ENCODE assay signal across 20 mouse cellular contexts in the genomic region with DNA sequence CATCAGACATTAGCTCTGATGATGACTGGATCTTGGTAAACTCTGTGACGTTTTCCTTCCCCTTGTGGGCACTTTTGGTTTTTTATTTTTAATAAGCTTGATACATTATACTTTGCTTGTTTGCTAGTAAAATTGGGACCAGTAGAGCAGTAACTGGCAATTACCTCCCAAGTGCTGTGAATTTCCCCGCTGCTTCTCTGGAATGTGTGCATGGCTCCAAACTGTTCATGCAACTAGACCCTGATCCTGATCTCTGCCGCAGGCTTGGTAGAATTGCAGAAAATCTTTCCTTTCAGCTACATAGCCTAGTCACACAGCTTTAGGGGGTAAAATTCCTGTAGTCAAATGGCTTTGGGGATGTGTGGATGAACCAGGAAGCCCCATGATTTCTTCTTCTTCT. TPM values are rescaled to one million over a fixed set of nuclear protein-coding genes. Genes with fewer than 3 reads are reported as not detected.
"Had no signal": no experiment of that assay in that cellular context is flagged by ENCODE, and none has a peak within 500 bp of the region (broad histone marks: within the 10 kb centered on the region; RNA-seq: fewer than 3 reads in every experiment).

No protein-coding gene starts in this region.

- DNase-seq: lung, adult 2 months; lung, postnatal 14 days; lung, postnatal 36 days; right cerebral cortex, postnatal 14 days; thymus, adult 2 months; thymus, postnatal 25 days; thymus, postnatal 4 days had no signal

- H3K4me1 ChIP-seq: lung, embryonic 15.5 days; megakaryocyte, embryonic 14.5 days; midbrain, embryonic 13.5 days; midbrain, embryonic 15.5 days; stomach, embryonic 15.5 days had no signal

- H3K27me3 ChIP-seq: lung, embryonic 15.5 days; megakaryocyte, embryonic 14.5 days; midbrain, embryonic 13.5 days; midbrain, embryonic 15.5 days; neural tube, embryonic 12.5 days; stomach, embryonic 15.5 days had no signal

- H3K36me3 ChIP-seq: lung, embryonic 15.5 days; midbrain, embryonic 13.5 days; midbrain, embryonic 15.5 days; neural tube, embryonic 12.5 days; stomach, embryonic 15.5 days had no signal

- H3K27ac ChIP-seq: lung, embryonic 15.5 days; macrophage; midbrain, embryonic 13.5 days; midbrain, embryonic 15.5 days; neural tube, embryonic 12.5 days; stomach, embryonic 15.5 days; stomach, postnatal 0 days had no signal

- H3K4me3 ChIP-seq: lung, embryonic 15.5 days; megakaryocyte, embryonic 14.5 days; midbrain, embryonic 13.5 days; midbrain, embryonic 15.5 days; neural tube, embryonic 12.5 days; stomach, embryonic 15.5 days had no signal

RNA-seq across cellular contexts. Expression of a gene that starts 37.2 kb away (rescaled TPM):
- total RNA-seq: megakaryocyte progenitor cell, adult 5-6 weeks; monocyte, adult 5-6 weeks; neutrophil, adult 5-6 weeks had no signal
- polyA plus RNA-seq: lung, postnatal 0 days; macrophage; testis, adult 2 months had no signal

RNA-seq across cellular contexts. Expression of a gene that starts 38.5 kb away (rescaled TPM):
- total RNA-seq: megakaryocyte progenitor cell, adult 5-6 weeks; monocyte, adult 5-6 weeks; neutrophil, adult 5-6 weeks had no signal
- polyA plus RNA-seq: macrophage had no signal
